Mouse (Mus musculus) forebrain, embryonic 11.5 days (tissue): ENCODE data around the gene Pawr. TPM values are rescaled to one million over a fixed set of nuclear protein-coding genes. Genes with fewer than 3 reads are reported as not detected.
A peak's percentile ranks its signal among the peaks of the same experiment; 100 is the strongest.

Experiments used
- ATAC-seq: fragments of 200-750 bp; cut with Nextera tagmentation; replicated peaks from 2 replicates; pipeline ENCODE4 v1.8.0; 2017; ENCODE audit warnings: moderate TSS enrichment; ENCODE audit not compliant: low FRiP score
- DNase-seq: peaks from one replicate; pipeline ENCODE4 v3.0.0-alpha.2; 2017; ENCODE audit warnings: low spot score
- H3K27ac ChIP-seq: fragments of 300-500 bp; sonication (generic); 2 replicates; pipeline ENCODE4 v1.5.1; 2014; ENCODE audit warnings: low read depth, low read length
- H3K27me3 ChIP-seq: fragments of 300-500 bp; sonication (generic); 2 replicates; pipeline ENCODE4 v1.6.1; 2014; ENCODE audit warnings: mild to moderate bottlenecking, low read length, mixed read lengths; ENCODE audit not compliant: control insufficient read depth, insufficient read depth
- H3K36me3 ChIP-seq: fragments of 300-500 bp; sonication (generic); 2 replicates; pipeline ENCODE4 v1.6.1; 2014; ENCODE audit warnings: mild to moderate bottlenecking, low read length, moderate library complexity, mixed read lengths; ENCODE audit not compliant: control insufficient read depth, insufficient read depth
- H3K4me1 ChIP-seq: fragments of 300-500 bp; sonication (generic); replicated peaks from 2 replicates; pipeline ENCODE4 v1.6.1; 2014; ENCODE audit warnings: low read length, mixed read lengths; ENCODE audit not compliant: control insufficient read depth, insufficient read depth
- H3K4me2 ChIP-seq: fragments of 300-500 bp; sonication (generic); 2 replicates; pipeline ENCODE4 v1.6.1; 2014; ENCODE audit warnings: low read depth, mild to moderate bottlenecking, low read length, moderate library complexity, mixed read lengths; ENCODE audit not compliant: severe bottlenecking
- H3K4me3 ChIP-seq: fragments of 300-500 bp; sonication (generic); 2 replicates; pipeline ENCODE4 v1.5.1; 2014; ENCODE audit warnings: low read depth, low read length
- H3K9ac ChIP-seq: fragments of 300-500 bp; sonication (generic); 2 replicates; pipeline ENCODE4 v1.6.1; 2014; ENCODE audit warnings: low read length
- H3K9me3 ChIP-seq: fragments of 300-500 bp; sonication (generic); 2 replicates; pipeline ENCODE4 v1.6.1; 2016; ENCODE audit warnings: low read length, mixed read lengths; ENCODE audit not compliant: control insufficient read depth
- WGBS: fragments of 180-500 bp; shearing (Covaris S2); extraction: QIAGEN DNeasy Blood & Tissue Kit; methylation state at CpG from one replicate; pipeline ENCODE4 v1.1.7; 2014; 5-methylcytosine and 5-hydroxymethylcytosine counted together
- polyA plus RNA-seq: library from polyadenylated mRNA; unstranded; fragments of >200 nt; fragmentation: Nextera tagmentation; extraction: Ambion mirVana; gene quantifications from 2 replicates; pipeline ENCODE4 v1.2.1, GENCODE M21; 2014

The Pawr gene
- polyA plus RNA-seq, 1 experiment from 2014 or later, result 18.3 TPM

GRCm38 (mm10) chr10:108366251-108366650, 34.3 kb downstream of the Pawr start:
- H3K9ac ChIP-seq, result no peak overlapping the region
- peaks cover 11% of the 10 kb centered on the region for H3K4me1 ChIP-seq
- H3K27ac ChIP-seq, result no peak overlapping the region
- no peak overlapping the region for H3K4me2 ChIP-seq
- H3K27me3 ChIP-seq, result no peaks in the 10 kb centered on the region
- ATAC-seq (no peak; the same call in 1 of the 2 replicates), DNase-seq (no peak)
- no peak overlapping the region for H3K4me3 ChIP-seq
- no peaks in the 10 kb centered on the region for H3K9me3 ChIP-seq
- no peaks in the 10 kb centered on the region for H3K36me3 ChIP-seq
- WGBS, result 74% methylated on average over 5 of the region's 5 CpGs

GRCm38 (mm10) chr10:108368358-108368757, 36.4 kb downstream of the Pawr start:
- Histone ChIP-seq H3K27ac (no peak overlapping the region), H3K4me1 (peaks cover 3% of the 10 kb centered on the region), H3K36me3 (no peaks in the 10 kb centered on the region), H3K4me2 (no peak overlapping the region), H3K27me3 (no peaks in the 10 kb centered on the region), H3K9me3 (no peaks in the 10 kb centered on the region), H3K9ac (no peak overlapping the region), H3K4me3 (no peak overlapping the region)
- ATAC-seq (no peak), DNase-seq (no peak)
- 89% methylated on average over 6 of the region's 6 CpGs for WGBS

GRCm38 (mm10) chr10:108372258-108372657, 40.3 kb downstream of the Pawr start:
- DNase-seq (no peak), ATAC-seq (peak; percentile 72)
- no peak overlapping the region for H3K27ac ChIP-seq
- WGBS, result 51% methylated on average over 7 of the region's 7 CpGs
- H3K27me3 ChIP-seq, result no peaks in the 10 kb centered on the region
- no peak overlapping the region for H3K4me2 ChIP-seq
- H3K9me3 ChIP-seq, result no peaks in the 10 kb centered on the region; the same call in 1 of the 2 replicates
- H3K4me3 ChIP-seq, result no peak overlapping the region
- H3K4me1 ChIP-seq, result no peaks in the 10 kb centered on the region
- H3K9ac ChIP-seq, result no peak overlapping the region
- no peaks in the 10 kb centered on the region for H3K36me3 ChIP-seq

- no peaks in the 10 kb centered on the region; the same call in 1 of the 2 replicates for H3K9me3 ChIP-seq
- no peak overlapping the region for H3K27ac ChIP-seq
- H3K36me3 ChIP-seq, result no peaks in the 10 kb centered on the region
- no peak overlapping the region for H3K4me3 ChIP-seq
- no peaks in the 10 kb centered on the region for H3K4me1 ChIP-seq
- no peak overlapping the region for H3K4me2 ChIP-seq
- WGBS, result 93% methylated on average over 5 of the region's 5 CpGs
- H3K9ac ChIP-seq, result no peak overlapping the region
- DNase-seq (no peak), ATAC-seq (no peak)
- no peaks in the 10 kb centered on the region for H3K27me3 ChIP-seq
Measured at GRCm38 (mm10) chr10:108372858-108373257, 40.9 kb downstream of the Pawr start.

GRCm38 (mm10) chr10:108375796-108376195, 43.9 kb downstream of the Pawr start:
- H3K4me1 ChIP-seq, result no peaks in the 10 kb centered on the region
- H3K36me3 ChIP-seq, result no peaks in the 10 kb centered on the region
- H3K27ac ChIP-seq, result no peak overlapping the region
- 94% methylated on average over 8 of the region's 8 CpGs for WGBS
- DNase-seq (peak; percentile 19), ATAC-seq (no peak)
- H3K27me3 ChIP-seq, result no peaks in the 10 kb centered on the region
- H3K4me2 ChIP-seq, result no peak overlapping the region
- H3K4me3 ChIP-seq, result no peak overlapping the region
- no peak overlapping the region for H3K9ac ChIP-seq
- no peaks in the 10 kb centered on the region; the same call in 1 of the 2 replicates for H3K9me3 ChIP-seq

- H3K4me3 ChIP-seq, result no peak overlapping the region
- no peaks in the 10 kb centered on the region; the same call in 1 of the 2 replicates for H3K9me3 ChIP-seq
Measured at GRCm38 (mm10) chr10:108376366-108376765, 44.4 kb downstream of the Pawr start.

GRCm38 (mm10) chr10:108377369-108377768, 45.4 kb downstream of the Pawr start:
- Histone ChIP-seq H3K27ac (no peak overlapping the region), H3K4me2 (no peak overlapping the region), H3K4me3 (no peak overlapping the region), H3K9me3 (no peaks in the 10 kb centered on the region; the same call in 1 of the 2 replicates), H3K4me1 (no peaks in the 10 kb centered on the region), H3K27me3 (no peaks in the 10 kb centered on the region), H3K9ac (no peak overlapping the region), H3K36me3 (no peaks in the 10 kb centered on the region)
- WGBS, result 94% methylated on average over 7 of the region's 7 CpGs
- ATAC-seq (no peak), DNase-seq (no peak)

More at GRCm38 (mm10) chr10:108376366-108376765, 44.4 kb downstream of the Pawr start:
- 91% methylated on average over 4 of the region's 4 CpGs for WGBS
- no peak overlapping the region for H3K27ac ChIP-seq
- no peaks in the 10 kb centered on the region for H3K36me3 ChIP-seq
- H3K4me1 ChIP-seq, result no peaks in the 10 kb centered on the region
- DNase-seq (no peak), ATAC-seq (no peak)
- no peaks in the 10 kb centered on the region for H3K27me3 ChIP-seq
- H3K9ac ChIP-seq, result no peak overlapping the region
- H3K4me2 ChIP-seq, result no peak overlapping the region

- no peak for DNase-seq
- Histone ChIP-seq H3K27me3 (no peaks in the 10 kb centered on the region), H3K27ac (no peak overlapping the region), H3K4me3 (no peak overlapping the region), H3K9me3 (no peaks in the 10 kb centered on the region; the same call in 1 of the 2 replicates), H3K4me2 (no peak overlapping the region), H3K4me1 (no peaks in the 10 kb centered on the region), H3K36me3 (no peaks in the 10 kb centered on the region), H3K9ac (no peak overlapping the region)
- WGBS, result 92% methylated on average over 6 of the region's 6 CpGs
- ATAC-seq, result no peak
Measured at GRCm38 (mm10) chr10:108378062-108378461, 46.1 kb downstream of the Pawr start.

- no peaks in the 10 kb centered on the region for H3K27me3 ChIP-seq
- H3K4me2 ChIP-seq, result no peak overlapping the region
- no peaks in the 10 kb centered on the region for H3K36me3 ChIP-seq
- no peaks in the 10 kb centered on the region; the same call in 1 of the 2 replicates for H3K9me3 ChIP-seq
- ATAC-seq (no peak), DNase-seq (no peak)
- no peak overlapping the region for H3K27ac ChIP-seq
- no peaks in the 10 kb centered on the region for H3K4me1 ChIP-seq
- 93% methylated on average over 5 of the region's 5 CpGs for whole genome bisulfite sequencing
- H3K4me3 ChIP-seq, result no peak overlapping the region
- H3K9ac ChIP-seq, result no peak overlapping the region
Measured at GRCm38 (mm10) chr10:108378479-108378878, 46.6 kb downstream of the Pawr start.
